Mouse (Mus musculus) testis, adult 2 months (tissue): ENCODE measurements around the gene Rbms3. TPM values are rescaled to one million over a fixed set of nuclear protein-coding genes. Genes with fewer than 3 reads are reported as not detected.

Source experiments
- H3K27ac ChIP-seq: fragments of 200-500 bp; 2 replicates; pipeline ENCODE4 v1.5.1; 2012; ENCODE audit warnings: low read depth, low read length; ENCODE audit not compliant: control insufficient read depth, insufficient read depth
- H3K27me3 ChIP-seq: fragments of 200-500 bp; 2 replicates; pipeline ENCODE4 v1.6.1; 2012; ENCODE audit warnings: mild to moderate bottlenecking, low read length, moderate library complexity; ENCODE audit not compliant: control insufficient read depth, insufficient read depth
- H3K36me3 ChIP-seq: fragments of 200-500 bp; 2 replicates; pipeline ENCODE4 v1.6.1; 2012; ENCODE audit warnings: mild to moderate bottlenecking, low read length; ENCODE audit not compliant: control insufficient read depth, insufficient read depth
- H3K4me1 ChIP-seq: fragments of 200-500 bp; 2 replicates; pipeline ENCODE4 v1.6.1; 2012; ENCODE audit warnings: low read length; ENCODE audit not compliant: control insufficient read depth, insufficient read depth
- H3K4me3 ChIP-seq: fragments of 200-500 bp; 2 replicates; pipeline ENCODE4 v1.5.1; 2012; ENCODE audit warnings: low read depth, mild to moderate bottlenecking, low read length, moderate library complexity, mixed read lengths; ENCODE audit not compliant: control insufficient read depth
- CTCF ChIP-seq: fragments of 200-500 bp; IDR thresholded peaks from 2 replicates; pipeline ENCODE4 v1.5.1; 2012; ENCODE audit warnings: low read depth, mild to moderate bottlenecking, inconsistent platforms, low read length, moderate library complexity; ENCODE audit not compliant: control insufficient read depth, insufficient read depth, insufficient replicate concordance
- POLR2A ChIP-seq: fragments of 200-500 bp; IDR thresholded peaks from 2 replicates; pipeline ENCODE4 v1.6.1; 2012; ENCODE audit warnings: low read depth, mild to moderate bottlenecking, inconsistent platforms, low read length, moderate library complexity; ENCODE audit not compliant: control insufficient read depth
- polyA plus RNA-seq: library from polyadenylated mRNA; depleted of rRNA; stranded (reverse); fragments of >200 nt; gene quantifications from 2 replicates; pipeline ENCODE4 v1.2.3, GENCODE M21; 2012

The Rbms3 gene
- polyA plus RNA-seq, 1 experiment: 0.72 TPM

GRCm38 (mm10) chr9:116808401-116808800, 821.3 kb downstream of the Rbms3 start:
- no peaks in the 10 kb centered on the region for H3K36me3 ChIP-seq
- peaks cover 4% of the 10 kb centered on the region for H3K4me1 ChIP-seq
- H3K27me3 ChIP-seq: no peaks in the 10 kb centered on the region
- no peak for TF ChIP-seq CTCF
- no peak for TF ChIP-seq POLR2A
- no peak overlapping the region for H3K27ac ChIP-seq
- H3K4me3 ChIP-seq: no peak overlapping the region

- H3K27ac ChIP-seq: no peak overlapping the region
- H3K4me3 ChIP-seq: no peak overlapping the region
- no peaks in the 10 kb centered on the region for H3K27me3 ChIP-seq
- TF ChIP-seq POLR2A: no peak
- TF ChIP-seq CTCF: no peak
- no peaks in the 10 kb centered on the region for H3K36me3 ChIP-seq
- H3K4me1 ChIP-seq: peaks cover 4% of the 10 kb centered on the region
Measured at GRCm38 (mm10) chr9:116807166-116808081, 822.3 kb downstream of the Rbms3 start.

- no peak overlapping the region for H3K4me3 ChIP-seq
- H3K4me1 ChIP-seq: no peaks in the 10 kb centered on the region
- H3K27me3 ChIP-seq: no peaks in the 10 kb centered on the region
- no peak overlapping the region for H3K27ac ChIP-seq
- H3K36me3 ChIP-seq: no peaks in the 10 kb centered on the region
- TF ChIP-seq CTCF (no peak), POLR2A (no peak)
Measured at GRCm38 (mm10) chr9:116803292-116803731, 826.4 kb downstream of the Rbms3 start.

- Histone ChIP-seq H3K27ac (no peak overlapping the region), H3K36me3 (no peaks in the 10 kb centered on the region), H3K27me3 (no peaks in the 10 kb centered on the region), H3K4me3 (no peak overlapping the region), H3K4me1 (no peaks in the 10 kb centered on the region)
- TF ChIP-seq POLR2A: no peak
- no peak for TF ChIP-seq CTCF
Measured at GRCm38 (mm10) chr9:116802602-116803001, 827.1 kb downstream of the Rbms3 start.

GRCm38 (mm10) chr9:116795240-116795955, 834.3 kb downstream of the Rbms3 start:
- TF ChIP-seq CTCF (no peak), POLR2A (no peak)
- Histone ChIP-seq H3K4me1 (0 out of 2 replicates have a peak, but pooled peaks cover 2% of the 10 kb centered on the region), H3K27ac (no peak overlapping the region), H3K36me3 (no peaks in the 10 kb centered on the region), H3K27me3 (no peaks in the 10 kb centered on the region), H3K4me3 (no peak overlapping the region)

GRCm38 (mm10) chr9:116791850-116792249, 837.9 kb downstream of the Rbms3 start:
- Histone ChIP-seq H3K27me3 (no peaks in the 10 kb centered on the region), H3K4me1 (0 out of 2 replicates have a peak, but pooled peaks cover 2% of the 10 kb centered on the region), H3K36me3 (no peaks in the 10 kb centered on the region), H3K27ac (no peak overlapping the region), H3K4me3 (no peak overlapping the region)
- TF ChIP-seq CTCF (no peak), POLR2A (no peak)

GRCm38 (mm10) chr9:116786136-116787046, 843.3 kb downstream of the Rbms3 start:
- H3K27me3 ChIP-seq: no peaks in the 10 kb centered on the region
- no peak overlapping the region for H3K27ac ChIP-seq
- no peaks in the 10 kb centered on the region for H3K4me1 ChIP-seq
- no peaks in the 10 kb centered on the region for H3K36me3 ChIP-seq
- no peak for TF ChIP-seq CTCF
- TF ChIP-seq POLR2A: no peak
- H3K4me3 ChIP-seq: no peak overlapping the region
